Comparison of ENCODE assay signal across 10 mouse cellular contexts in the genomic region with DNA sequence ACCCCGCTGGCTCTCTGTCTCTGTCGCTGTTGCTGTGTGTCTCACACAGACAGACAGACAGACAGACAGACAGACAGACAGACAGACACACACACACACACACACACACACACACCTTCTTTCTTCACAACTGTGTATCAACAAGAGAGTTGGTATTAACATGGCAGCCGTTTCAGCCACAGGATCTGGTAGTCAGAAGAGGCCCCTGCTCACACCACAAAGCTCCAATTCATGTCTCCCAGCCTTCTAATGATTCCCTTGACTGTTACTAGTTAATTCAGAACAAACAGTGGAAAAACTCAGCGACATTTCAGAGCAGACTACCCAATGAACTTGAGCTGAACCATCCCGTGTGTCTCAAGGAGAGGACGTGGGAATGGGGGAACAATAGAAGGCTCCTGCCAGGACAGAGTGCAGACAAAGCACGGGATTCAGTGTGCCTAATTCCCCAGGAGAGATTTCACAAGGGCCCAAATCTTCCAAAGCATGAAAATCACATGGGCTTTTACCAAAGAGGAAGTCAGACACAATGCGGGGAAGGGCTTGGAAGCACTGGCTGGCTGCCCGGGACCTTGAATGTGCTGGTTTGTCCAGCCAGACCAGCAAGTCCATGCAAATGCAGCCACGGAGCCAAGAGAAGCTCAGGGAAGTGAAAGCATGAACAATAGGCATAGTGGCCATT. TPM values are rescaled to one million over a fixed set of nuclear protein-coding genes. Genes with fewer than 3 reads are reported as not detected.
DNase-seq lines count a peak whose midpoint lies in the region; ATAC-seq and TF ChIP-seq lines count a peak whose summit lies in the region.
"Had no signal": no experiment of that assay in that cellular context is flagged by ENCODE, and none has a peak within 500 bp of the region (broad histone marks: within the 10 kb centered on the region; RNA-seq: fewer than 3 reads in every experiment).

No protein-coding gene starts in this region.

- no peak overlapping the region for H3K4me3 ChIP-seq in lung, embryonic 14.5 days (ENCODE audit: low read depth, low read length)
- H3K4me3 ChIP-seq: myocyte had no signal

- no peak overlapping the region for H3K9ac ChIP-seq in lung, embryonic 14.5 days

- peak overlapping the region; percentile 92 for H3K27ac ChIP-seq in lung, embryonic 14.5 days (ENCODE audit: low read depth)

- no peaks in the 10 kb centered on the region for H3K9me3 ChIP-seq in lung, embryonic 14.5 days (ENCODE audit: low read depth, low read length)

- H3K4me2 ChIP-seq in lung, embryonic 14.5 days = peak overlapping the region; percentile 1; the same call in 1 of the 2 replicates

- peak; percentile 22 to 45; a peak in 1 of 4 replicates for ATAC-seq in hematopoietic stem cell, adult 5-6 weeks (replicated peaks in 1 of 2; ENCODE audit: insufficient read depth in 1 of 2, low FRiP score in 2 of 2, low TSS enrichment in 1 of 2, low read depth in 1 of 2, poor library complexity in 2 of 2, severe bottlenecking in 2 of 2)
- ATAC-seq in lung, embryonic 14.5 days (ENCODE audit: insufficient read depth) = peak; percentile 83

- no peak for TF ChIP-seq CTCF in lung, embryonic 14.5 days (IDR thresholded peaks at IDR 0.05; ENCODE audit: low read depth)

- WGBS in lung, embryonic 14.5 days = 36% methylated on average over 10 of the region's 10 CpGs

- H3K36me3 ChIP-seq in lung, embryonic 14.5 days (ENCODE audit: insufficient read depth) = no peaks in the 10 kb centered on the region

- H3K27me3 ChIP-seq in lung, embryonic 14.5 days (ENCODE audit: insufficient read depth, low read length) = no peaks in the 10 kb centered on the region

- DNase-seq in adipocyte (ENCODE audit: low spot score) = peak; percentile 79
- DNase-seq in cerebellum, postnatal 36 days = peak; percentile 27 to 32
- DNase-seq in frontal cortex, postnatal 36 days (ENCODE audit: low spot score in 2 of 2) = peak; percentile 13 to 48
- DNase-seq in layer of hippocampus, adult 18-20 months (ENCODE audit: low spot score in 2 of 2) = peak; percentile 20 to 54
- DNase-seq in lung, embryonic 14.5 days = peak; percentile 94
- DNase-seq in retina, embryonic 14.5 days (ENCODE audit: low spot score) = peak; percentile 48
- DNase-seq in c-Kit-positive CD71-positive TER-119-positive erythroid progenitor cells, embryonic 14.5 days (ENCODE audit: low spot score) = no peak

- H3K4me1 ChIP-seq in lung, embryonic 14.5 days (ENCODE audit: insufficient read depth) = peaks cover 12% of the 10 kb centered on the region; the same call in 1 of the 2 replicates

RNA-seq across cellular contexts. Expression of a gene that starts 10.2 kb away (rescaled TPM):
- not detected in 2 replicates for total RNA-seq in hematopoietic stem cell, adult 5-6 weeks (2017)
- total RNA-seq in layer of hippocampus, adult 18-20 months (2021) = under 1 TPM; 0.76 to 0.99 TPM
- 30.9 and 35.1 TPM in 2 replicates for polyA plus RNA-seq in lung, embryonic 14.5 days (2014; fragmentation: Nextera tagmentation; extraction: Ambion mirVana)
- total RNA-seq: MEL had no signal

RNA-seq across cellular contexts. Expression of a gene that starts 59.3 kb away (rescaled TPM):
- total RNA-seq in hematopoietic stem cell, adult 5-6 weeks (2017) = not detected in 2 replicates
- total RNA-seq in layer of hippocampus, adult 18-20 months (2021) = under 1 TPM; 0.51 to 0.69 TPM
- not detected in 2 replicates for polyA plus RNA-seq in lung, embryonic 14.5 days (2014; fragmentation: Nextera tagmentation; extraction: Ambion mirVana)
- total RNA-seq: MEL had no signal
- polyA plus RNA-seq: myocyte had no signal
